Mouse (Mus musculus) CH12.LX (cell line): ENCODE measurements around the gene Lyzl6. TPM values are rescaled to one million over a fixed set of nuclear protein-coding genes. Genes with fewer than 3 reads are reported as not detected.

Experiments
- DNase-seq: peaks from one replicate; pipeline ENCODE4 v3.0.0-alpha.2; 2013; ENCODE audit errors: extremely low read depth
- H3K27ac ChIP-seq: 2 replicates; pipeline ENCODE4 v1.5.1; 2012; ENCODE audit warnings: low read depth, mild to moderate bottlenecking, control low read depth, moderate library complexity; ENCODE audit not compliant: insufficient read depth
- H3K27me3 ChIP-seq: replicated peaks from 2 replicates; pipeline ENCODE3; 2012; ENCODE audit warnings: inconsistent platforms
- H3K36me3 ChIP-seq, 2 experiments: replicated peaks in 1 of 2; 2 replicates each; pipeline versions ENCODE3 to v1.6.1; 2012; ENCODE audit warnings: inconsistent platforms in 1 of 2, low read length in 1 of 2, mild to moderate bottlenecking in 1 of 2, mixed read lengths in 1 of 2, moderate library complexity in 1 of 2; ENCODE audit not compliant: control insufficient read depth in 1 of 2, insufficient read depth in 1 of 2
- H3K4me1 ChIP-seq, 2 experiments: 2 replicates each; pipeline ENCODE4 v1.6.1; 2012; ENCODE audit warnings: inconsistent platforms in 1 of 2, moderate library complexity in 1 of 2; ENCODE audit not compliant: insufficient read depth in 2 of 2, control insufficient read depth in 1 of 2
- H3K4me2 ChIP-seq: 2 replicates; pipeline ENCODE4 v1.6.1; 2012; ENCODE audit warnings: low read depth, mild to moderate bottlenecking, control low read depth; ENCODE audit not compliant: poor library complexity, insufficient read depth, severe bottlenecking
- H3K4me3 ChIP-seq, 3 experiments: fragments of 150-350 bp in 1 of 3; sonication (generic) in 1 of 3; replicated peaks in 1 of 3; 2 replicates each; pipeline versions ENCODE3 to v1.5.1; 2011 to 2012; ENCODE audit warnings: low read depth in 2 of 3, low read length in 2 of 3, mild to moderate bottlenecking in 2 of 3, moderate library complexity in 2 of 3, control low read depth in 1 of 3, improper control_type of control experiment in 1 of 3, inconsistent platforms in 1 of 3, mixed read lengths in 1 of 3; ENCODE audit not compliant: poor library complexity in 1 of 3
- H3K79me2 ChIP-seq: replicated peaks from 2 replicates; pipeline ENCODE4 v1.6.1; 2012; ENCODE audit warnings: mild to moderate bottlenecking, moderate library complexity; ENCODE audit not compliant: control insufficient read depth, poor library complexity, insufficient read depth, severe bottlenecking; ENCODE audit errors: extremely low read depth
- H3K9ac ChIP-seq: 2 replicates; pipeline ENCODE4 v1.6.1; 2012; ENCODE audit warnings: low read depth, mild to moderate bottlenecking, control low read depth, moderate library complexity; ENCODE audit not compliant: insufficient read depth
- H3K9me3 ChIP-seq: replicated peaks from 2 replicates; pipeline ENCODE3; 2012; ENCODE audit warnings: low read length, inconsistent platforms, mixed read lengths
- BHLHE40 ChIP-seq: IDR thresholded peaks from 2 replicates; pipeline ENCODE4 v1.6.1; 2011; ENCODE audit warnings: mild to moderate bottlenecking, low read depth, low read length, improper control_type of control experiment
- CHD2 ChIP-seq: IDR thresholded peaks from 2 replicates; pipeline ENCODE4 v1.6.1; 2011; ENCODE audit warnings: low read length, improper control_type of control experiment
- E2F4 ChIP-seq: IDR thresholded peaks from 2 replicates; pipeline ENCODE4 v1.6.1; 2011; ENCODE audit warnings: low read depth, low read length, improper control_type of control experiment; ENCODE audit not compliant: insufficient replicate concordance
- IRF4 ChIP-seq: IDR thresholded peaks from 2 replicates; pipeline ENCODE4 v1.6.1; 2014; ENCODE audit warnings: low read depth, mild to moderate bottlenecking, inconsistent platforms, low read length, improper control_type of control experiment
- JUN ChIP-seq: IDR thresholded peaks from 2 replicates; pipeline ENCODE4 v1.6.1; 2011; ENCODE audit warnings: low read depth, mild to moderate bottlenecking, low read length, improper control_type of control experiment, moderate library complexity; ENCODE audit not compliant: insufficient read depth
- NRF1 ChIP-seq: IDR thresholded peaks from 2 replicates; pipeline ENCODE4 v1.6.1; 2014; ENCODE audit warnings: low read depth, mild to moderate bottlenecking, inconsistent platforms, low read length, improper control_type of control experiment, moderate library complexity
- PAX5 ChIP-seq: IDR thresholded peaks from 2 replicates; pipeline ENCODE4 v1.6.1; 2012; ENCODE audit warnings: low read length, inconsistent platforms, mixed read lengths
- RAD21 ChIP-seq: IDR thresholded peaks from 2 replicates; pipeline ENCODE4 v1.6.1; 2011; ENCODE audit warnings: low read depth, mild to moderate bottlenecking, low read length, improper control_type of control experiment, moderate library complexity
- RCOR1 ChIP-seq: conservative IDR thresholded peaks from 2 replicates; pipeline ENCODE4 v1.6.1; 2012; ENCODE audit warnings: low read depth, mild to moderate bottlenecking, inconsistent platforms, low read length, improper control_type of control experiment
- UBTF ChIP-seq: IDR thresholded peaks from 2 replicates; pipeline ENCODE4 v1.6.1; 2012; ENCODE audit warnings: low read depth, mild to moderate bottlenecking, inconsistent platforms, low read length, improper control_type of control experiment, moderate library complexity
- USF1 ChIP-seq: IDR thresholded peaks from 2 replicates; pipeline ENCODE4 v1.6.1; 2014; ENCODE audit warnings: low read depth, mild to moderate bottlenecking, inconsistent platforms, low read length, improper control_type of control experiment
- USF2 ChIP-seq: conservative IDR thresholded peaks from 2 replicates; pipeline ENCODE4 v1.6.1; 2011; ENCODE audit warnings: low read depth, low read length, improper control_type of control experiment
- ZC3H11A ChIP-seq: IDR thresholded peaks from 2 replicates; pipeline ENCODE4 v1.6.1; 2012; ENCODE audit warnings: low read depth, mild to moderate bottlenecking, inconsistent platforms, low read length, improper control_type of control experiment
- dilution Hi-C: fragments of 300-500 bp; cut with MboI; formaldehyde crosslinking; loops from 2 replicates; pipeline ENCODE4 v1.14.3; 2020; ENCODE audit warnings: low sequenced_read_pairs; ENCODE audit not compliant: extremely low pct_unique_long_range_greater_than_20kb, extremely low pct_ligation_motif_present
- in situ Hi-C: fragments of 300-500 bp; cut with MboI; formaldehyde crosslinking; loops from 3 replicates; pipeline ENCODE4 v1.14.3; 2019; ENCODE audit warnings: low sequenced_read_pairs, low pct_ligation_motif_present, low pct_unique_long_range_greater_than_20kb, mixed read lengths
- polyA plus RNA-seq: library from polyadenylated mRNA; unstranded; fragments of >175 nt; gene quantifications from 2 replicates; pipeline ENCODE4 v1.2.1, GENCODE M21; 2012; ENCODE audit warnings: low read depth; ENCODE audit not compliant: insufficient read length
- total RNA-seq, 2 experiments: library from RNA; depleted of rRNA; stranded (reverse); fragments of 300-350 nt in 1 of 2; fragments of >200 nt in 1 of 2; gene quantifications; 2 replicates each; pipeline ENCODE4 v1.2.3; 2012 to 2014

Gene Lyzl6
- total and polyA plus RNA-seq, 3 experiments: not detected

DNA sequence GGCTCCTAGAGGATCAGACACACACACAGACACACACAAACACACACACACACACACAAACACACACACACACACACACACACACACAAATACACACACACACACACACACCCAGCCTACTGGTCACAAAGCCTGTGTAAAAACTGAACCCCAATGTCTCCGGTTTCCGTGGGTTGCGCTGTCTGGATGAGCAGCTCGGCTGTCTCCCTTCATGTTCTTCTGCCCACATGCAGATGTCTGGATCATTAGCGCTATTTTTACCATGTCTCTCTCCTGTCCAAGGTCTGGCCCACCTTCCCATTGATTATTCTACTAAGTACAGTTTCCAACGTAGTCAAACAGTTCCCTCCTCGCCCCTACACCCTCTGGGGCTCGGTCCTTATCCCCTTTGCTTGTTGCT lies 24.4 kb upstream of the Lyzl6 start:
- no peak for TF ChIP-seq RAD21
- no peak for TF ChIP-seq USF2
- no peak for TF ChIP-seq IRF4
- TF ChIP-seq E2F4: no peak
- no peak for TF ChIP-seq ZC3H11A
- TF ChIP-seq USF1: no peak
- no peak overlapping the region for H3K4me2 ChIP-seq
- dilution Hi-C loops: no loop called here
- in situ Hi-C loops: no loop called here
- no peak overlapping the region for H3K4me3 ChIP-seq
- no peaks in the 10 kb centered on the region for H3K9me3 ChIP-seq
- no peak overlapping the region for H3K27ac ChIP-seq
- H3K4me1 ChIP-seq: no peaks in the 10 kb centered on the region
- peaks cover 70% of the 10 kb centered on the region for H3K27me3 ChIP-seq
- H3K36me3 ChIP-seq: no peaks in the 10 kb centered on the region
- DNase-seq: no peak
- H3K9ac ChIP-seq: no peak overlapping the region
- H3K79me2 ChIP-seq: no peaks in the 10 kb centered on the region

GRCm38 (mm10) chr11:103662546-103662945 lies 23.9 kb upstream of the Lyzl6 start:
- H3K79me2 ChIP-seq: no peaks in the 10 kb centered on the region
- H3K27me3 ChIP-seq: peaks cover 76% of the 10 kb centered on the region
- TF ChIP-seq CHD2 (no peak), PAX5 (no peak), UBTF (no peak), RCOR1 (no peak), JUN (no peak), BHLHE40 (no peak), NRF1 (no peak), USF2 (no peak)
- no peak for DNase-seq
- H3K9me3 ChIP-seq: no peaks in the 10 kb centered on the region
- in situ Hi-C loops: no loop called here
- no peak overlapping the region for H3K4me3 ChIP-seq
- no peaks in the 10 kb centered on the region for H3K36me3 ChIP-seq
- H3K4me2 ChIP-seq: no peak overlapping the region
- H3K27ac ChIP-seq: no peak overlapping the region
- H3K9ac ChIP-seq: no peak overlapping the region
- no peaks in the 10 kb centered on the region for H3K4me1 ChIP-seq
- dilution Hi-C loops: no loop called here

GRCm38 (mm10) chr11:103661863-103662262 lies 23.2 kb upstream of the Lyzl6 start:
- no peak overlapping the region for H3K4me2 ChIP-seq
- H3K36me3 ChIP-seq: no peaks in the 10 kb centered on the region
- H3K79me2 ChIP-seq: no peaks in the 10 kb centered on the region
- no peak overlapping the region for H3K9ac ChIP-seq
- H3K4me1 ChIP-seq: no peaks in the 10 kb centered on the region
- TF ChIP-seq PAX5: no peak
- H3K9me3 ChIP-seq: no peaks in the 10 kb centered on the region
- DNase-seq: no peak
- no peak overlapping the region for H3K27ac ChIP-seq
- H3K27me3 ChIP-seq: peaks cover 80% of the 10 kb centered on the region
- H3K4me3 ChIP-seq: no peak overlapping the region
- in situ Hi-C loops (no loop called here), dilution Hi-C loops (no loop called here)
